Mouse (Mus musculus) erythroblast, embryonic 14.5 days (primary cell): ENCODE results near the gene Ube2g1.

Experiments
- GATA1 ChIP-seq: IDR thresholded peaks from 2 replicates; pipeline ENCODE4 v1.6.1; 2012; ENCODE audit warnings: low read length, inconsistent platforms, mixed read lengths
- TAL1 ChIP-seq: IDR thresholded peaks from 3 replicates; pipeline ENCODE4 v1.6.1; 2012; ENCODE audit warnings: low read length, inconsistent platforms, mixed read lengths

DNA sequence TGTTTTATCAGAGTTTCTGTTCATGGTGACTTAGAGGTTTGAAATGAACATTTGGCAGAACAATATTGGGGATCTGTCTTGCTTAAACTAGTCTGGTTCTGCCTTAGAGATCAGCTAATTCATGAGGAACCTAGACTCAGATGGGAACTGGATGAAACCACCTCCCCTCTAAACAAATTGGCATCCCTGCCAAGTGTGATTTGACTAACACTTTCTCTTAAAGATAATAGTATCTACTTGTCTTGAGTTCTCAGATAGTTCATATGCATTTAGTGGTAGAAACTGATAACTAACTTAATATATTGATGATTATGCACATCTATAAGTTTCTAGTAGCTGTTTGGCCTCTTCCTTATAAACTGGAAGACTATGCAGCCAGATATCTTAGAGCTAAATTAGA lies 79.6 kb downstream of the Ube2g1 start:
- TF ChIP-seq TAL1 (no peak), GATA1 (no peak)
